Mouse (Mus musculus) cerebellum, adult 11-12 months (tissue): ENCODE results near the gene Krt17.
"Not testable (repeated sequence)": the region's sequence is repeated elsewhere in the genome, so short reads cannot be mapped to it uniquely, and the experiment has no call there.

Experiments
- DNase-seq: peaks from one replicate; pipeline ENCODE4 v3.0.0; 2022

The Krt17 gene

DNA sequence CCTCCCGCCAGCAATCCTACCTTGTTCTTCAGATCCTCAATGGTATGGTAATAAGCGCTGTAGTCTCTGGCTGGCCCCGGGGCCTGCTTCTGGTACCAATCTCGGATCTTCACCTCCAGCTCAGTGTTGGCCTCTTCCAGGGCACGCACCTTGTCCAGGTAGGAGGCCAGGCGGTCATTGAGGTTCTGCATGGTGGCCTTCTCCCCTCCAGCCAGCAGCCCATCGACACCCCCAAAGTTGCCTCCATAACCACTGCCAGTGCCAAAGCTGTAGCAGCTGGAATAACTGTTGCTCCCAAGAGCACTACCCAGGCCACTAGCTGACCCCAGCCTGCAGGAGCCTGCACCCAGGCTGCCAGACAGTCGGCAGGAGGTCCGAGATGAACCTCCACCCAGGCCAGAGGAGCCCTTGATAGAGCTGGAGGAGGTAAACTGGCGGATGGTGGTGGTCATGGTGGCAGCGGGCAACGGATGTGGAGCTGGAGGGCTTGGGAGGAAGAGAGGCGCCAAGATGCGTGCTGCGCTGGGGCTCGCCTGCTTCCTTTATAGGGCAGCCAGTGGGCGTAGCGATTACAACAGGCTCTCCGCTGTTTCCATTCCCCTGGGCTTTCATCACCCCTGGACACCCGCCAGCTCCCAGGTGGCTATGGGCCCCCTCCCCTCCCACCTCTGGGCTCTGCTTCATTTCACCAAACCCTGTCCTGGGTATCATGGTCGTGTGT lies at the start of gene Krt17:
Gene Krt17 (minus strand): TSS at position 516 of the 721 bp plus-strand sequence.
- no peak for DNase-seq

DNA sequence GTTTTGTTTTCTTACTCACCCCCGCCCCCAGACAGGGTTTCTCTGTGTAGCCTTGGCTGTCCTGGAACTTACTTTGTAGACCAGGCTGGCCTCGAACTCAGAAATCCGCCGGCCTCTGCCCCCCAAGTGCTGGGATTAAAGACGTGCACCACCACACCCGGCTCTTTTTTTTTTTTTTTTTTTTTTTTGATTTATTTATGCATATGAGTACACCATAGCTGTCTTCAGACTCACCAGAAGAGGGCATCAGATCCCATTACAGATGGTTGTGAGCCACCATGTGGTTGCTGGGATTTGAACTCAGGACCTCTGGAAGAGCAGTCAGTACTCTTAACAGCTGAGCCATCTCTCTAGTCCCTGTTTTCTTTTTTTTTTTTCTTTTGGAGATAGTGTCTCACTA lies 47.8 kb upstream of the Krt17 start:
- not testable (repeated sequence) for DNase-seq

DNA sequence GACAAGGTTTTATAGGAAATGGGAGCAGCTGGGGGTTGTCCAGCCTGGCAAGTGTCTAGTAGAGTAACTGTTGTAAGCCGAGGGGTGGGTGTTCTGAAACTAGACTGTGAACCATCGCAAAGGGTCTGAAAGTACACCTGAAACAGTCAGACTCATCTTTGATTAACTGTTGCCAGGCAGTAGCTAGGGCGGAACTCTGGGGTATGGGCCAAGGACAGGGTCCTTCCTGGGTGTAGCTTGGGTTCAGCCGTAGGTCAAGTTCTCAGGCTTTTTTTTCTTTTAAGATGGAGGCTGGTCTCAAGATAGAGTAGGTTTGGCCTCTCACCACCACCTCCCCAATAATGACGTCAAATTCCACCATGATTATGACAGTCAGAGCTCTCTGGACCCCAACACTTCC lies 47.1 kb upstream of the Krt17 start:
- DNase-seq, result no peak

DNA sequence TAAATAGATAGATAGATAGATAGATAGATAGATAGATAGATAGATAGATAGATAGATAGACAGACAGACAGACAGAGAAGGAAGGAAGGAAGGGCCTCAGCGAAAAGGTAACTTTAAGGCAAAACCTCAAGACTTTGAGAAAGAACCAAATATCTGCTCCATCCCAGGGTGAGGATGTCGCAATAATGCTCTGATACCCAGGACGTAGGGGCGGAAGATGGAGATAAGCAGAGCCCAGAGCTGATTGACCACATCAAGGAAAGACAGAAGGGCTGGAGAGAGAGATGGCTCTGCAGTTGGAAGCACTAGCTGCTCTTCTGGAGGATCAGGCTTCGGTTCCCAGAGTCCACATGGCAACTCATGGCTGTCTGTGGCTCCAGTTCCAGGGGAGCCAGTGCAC lies 40.5 kb upstream of the Krt17 start:
- no peak for DNase-seq

DNA sequence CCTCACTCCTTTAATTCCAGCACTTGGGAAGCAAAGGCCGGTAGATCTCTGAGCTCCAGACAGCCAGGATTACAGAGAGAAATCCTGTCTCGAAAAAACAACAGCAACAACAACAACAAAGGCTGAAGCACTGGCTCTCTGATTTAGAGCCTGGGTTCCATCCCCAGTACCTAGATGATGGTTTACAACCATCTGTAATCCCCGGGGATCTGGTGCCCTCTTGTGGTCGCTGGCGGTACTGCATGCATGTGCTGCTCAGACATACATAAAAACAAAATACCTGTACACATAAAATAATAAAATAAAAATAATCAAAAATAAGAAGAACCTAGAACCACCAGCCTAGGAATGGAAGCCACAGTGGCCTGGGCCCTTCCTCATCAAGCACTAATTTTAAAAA lies 39.5 kb upstream of the Krt17 start:
- DNase-seq, result no peak

DNA sequence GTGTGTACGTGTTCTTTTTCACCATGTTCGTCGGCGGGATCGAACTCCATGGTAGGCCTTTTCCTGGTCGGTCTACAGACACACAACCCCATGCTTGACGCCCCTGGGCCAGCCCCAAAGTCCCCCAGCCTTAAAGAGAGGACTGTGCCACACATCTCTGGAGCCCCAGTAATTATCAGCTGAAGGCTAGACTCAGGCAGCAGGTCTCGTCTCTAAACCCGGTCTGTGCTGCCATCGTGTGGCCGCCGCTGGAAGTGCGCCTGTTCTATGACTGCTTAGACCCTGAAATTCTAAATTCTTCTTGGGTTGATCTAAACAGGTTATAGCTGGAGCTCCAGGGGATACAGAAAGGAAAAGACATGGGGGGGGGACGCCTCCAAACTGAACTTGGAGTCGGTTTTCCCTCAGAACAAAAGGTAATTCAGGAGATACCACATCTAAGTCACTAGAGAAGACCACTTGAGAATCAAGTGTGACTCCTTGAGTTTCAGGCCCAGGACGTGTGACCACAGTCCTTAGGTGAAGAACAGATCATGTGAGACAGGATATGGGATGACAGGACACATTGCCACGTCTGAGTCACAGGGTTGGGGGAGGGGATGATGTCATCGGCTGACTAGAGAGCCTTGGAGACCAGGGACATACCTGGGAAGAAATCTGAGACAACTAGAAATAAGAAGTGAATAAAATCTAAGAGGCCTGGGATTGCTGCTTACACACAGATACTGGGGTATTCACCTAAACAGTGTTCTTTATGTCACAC lies 37.6 kb upstream of the Krt17 start:
- peak; percentile 63 for DNase-seq

DNA sequence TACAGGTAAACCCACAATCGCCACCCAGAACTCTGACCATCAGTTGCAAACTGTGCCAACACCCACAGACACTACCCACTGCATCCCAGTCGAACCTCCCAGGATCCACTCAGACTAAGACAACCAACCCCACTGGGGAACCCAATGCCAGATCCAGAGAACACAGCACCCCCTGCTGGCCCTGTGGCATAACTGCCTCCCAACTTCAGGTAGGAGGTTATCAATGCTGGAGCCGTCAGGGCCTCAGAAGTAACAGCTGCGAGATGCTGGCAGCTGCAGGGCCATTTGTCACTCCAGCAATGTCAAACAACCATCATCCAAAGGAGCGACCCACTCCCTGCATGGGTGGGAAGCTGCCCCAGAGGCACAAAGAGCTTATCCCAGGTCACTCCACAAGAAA lies 37.0 kb upstream of the Krt17 start:
- no peak for DNase-seq

DNA sequence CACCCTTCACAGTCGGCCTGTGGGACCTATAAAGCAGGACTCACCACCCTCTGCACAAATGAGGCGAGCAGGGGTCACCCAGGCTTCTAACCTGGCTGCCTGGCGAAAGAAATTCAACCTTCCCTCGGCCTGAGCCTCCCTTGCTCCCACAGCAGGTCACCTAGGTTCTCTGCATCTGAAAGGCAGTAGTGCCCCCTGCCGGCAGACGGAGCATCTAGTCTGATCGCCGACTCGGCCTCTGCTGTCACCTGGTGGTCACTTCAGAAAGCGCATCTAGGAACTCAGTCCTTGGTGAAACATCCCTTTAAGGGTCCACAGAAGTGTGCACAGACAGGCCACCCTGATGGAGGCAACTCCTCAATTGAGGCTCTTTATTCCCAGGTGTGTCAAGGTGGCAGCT lies 34.5 kb upstream of the Krt17 start:
- DNase-seq, result peak; percentile 55

DNA sequence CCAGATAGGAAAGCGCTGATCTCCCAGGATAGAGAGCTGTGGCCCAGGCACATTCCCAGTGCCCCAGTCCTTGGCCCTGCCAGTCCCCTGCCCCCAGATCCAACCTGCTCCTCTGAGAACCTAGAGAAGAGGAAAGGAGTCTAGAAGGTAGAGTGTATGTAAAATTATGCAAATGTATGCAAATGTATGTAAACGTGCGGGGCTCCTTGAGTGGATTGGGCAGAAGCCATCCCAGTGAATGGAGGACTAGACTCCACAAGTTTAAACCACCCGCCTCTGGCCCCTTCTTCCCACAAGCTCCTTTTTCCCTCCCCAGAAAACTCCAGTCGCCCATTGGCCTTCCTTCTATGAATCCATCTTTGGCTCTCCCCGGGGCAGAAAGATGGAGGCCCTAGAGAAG lies 32.1 kb upstream of the Krt17 start:
- no peak for DNase-seq

DNA sequence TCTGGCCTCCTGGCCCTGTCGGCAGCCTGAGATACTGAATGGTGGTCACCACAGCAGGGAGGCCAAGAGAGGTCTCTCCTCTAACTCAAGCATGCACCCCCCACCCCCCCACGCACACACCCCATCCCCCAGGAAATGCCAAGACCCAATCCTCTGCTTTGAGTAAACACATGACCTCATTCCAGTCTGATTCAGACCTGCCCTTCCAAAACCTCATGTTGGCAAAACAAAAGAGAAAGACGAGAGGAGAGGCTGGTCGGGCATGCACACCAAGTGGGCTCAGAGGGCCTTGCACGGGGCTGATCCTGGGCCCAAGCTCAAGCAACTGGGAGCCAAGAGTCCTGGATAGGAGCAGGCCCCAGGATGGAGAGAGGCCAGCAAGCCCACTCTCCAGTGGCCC lies 29.4 kb upstream of the Krt17 start:
- DNase-seq, result no peak

DNA sequence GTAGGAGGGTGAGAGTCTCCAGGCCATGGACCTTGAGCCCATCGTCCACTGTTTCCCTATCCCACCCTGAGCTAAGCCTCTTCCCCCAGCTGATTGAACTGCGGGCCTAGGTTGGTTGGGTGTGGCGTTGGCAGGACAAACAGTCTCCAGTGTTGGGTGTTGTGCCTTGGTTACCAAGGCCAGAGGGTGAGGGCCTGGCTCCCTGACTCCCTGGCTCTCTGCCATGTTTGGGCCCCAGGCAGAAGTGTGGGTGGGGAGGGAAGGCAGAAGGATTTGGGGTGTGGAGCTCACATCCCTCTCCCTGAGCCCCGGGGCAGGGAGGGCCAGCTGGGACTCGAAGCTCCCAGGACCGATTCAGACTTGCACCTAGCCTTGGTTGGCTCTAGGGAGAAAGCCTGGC lies 28.1 kb upstream of the Krt17 start:
- DNase-seq, result no peak

DNA sequence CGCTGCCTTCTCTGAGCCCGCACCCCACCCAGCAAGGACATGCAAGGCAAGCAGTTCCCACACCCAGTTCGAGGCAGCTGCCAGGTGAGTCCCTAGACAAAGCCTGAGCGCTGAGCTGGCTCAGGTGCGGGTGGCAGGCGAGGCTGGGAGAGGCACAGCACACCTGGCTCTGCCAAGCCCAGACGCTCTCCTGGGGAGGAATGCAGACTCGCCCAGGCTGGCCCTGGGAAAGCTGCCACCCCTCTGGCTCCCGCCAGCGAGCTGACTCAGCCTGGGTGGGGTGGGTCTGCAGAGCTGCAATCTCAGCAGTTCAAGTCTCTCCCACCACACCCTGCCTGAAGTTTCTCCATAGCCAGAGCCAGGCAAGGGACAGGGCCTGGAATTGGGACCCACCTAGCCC lies 26.2 kb upstream of the Krt17 start:
- no peak for DNase-seq

DNA sequence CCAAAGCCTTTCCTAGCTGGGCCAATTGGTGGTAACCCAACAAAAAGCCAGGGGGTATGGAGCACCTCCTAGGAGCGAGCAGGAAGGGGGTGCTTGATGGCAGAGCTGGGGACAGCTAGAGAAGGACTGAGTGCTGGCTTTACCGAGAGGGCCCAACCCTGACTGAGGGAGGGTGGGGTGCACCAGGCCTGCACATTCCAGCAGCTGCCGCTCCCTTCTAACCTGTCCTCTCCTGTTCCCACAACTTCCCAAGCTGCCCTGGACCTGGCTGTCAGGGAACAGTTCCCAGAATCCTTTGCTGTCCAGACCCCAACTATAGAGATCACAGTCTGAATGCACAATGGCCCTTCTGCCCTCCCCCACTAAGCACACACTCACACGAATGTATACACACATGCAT lies 24.2 kb upstream of the Krt17 start:
- DNase-seq, result no peak

DNA sequence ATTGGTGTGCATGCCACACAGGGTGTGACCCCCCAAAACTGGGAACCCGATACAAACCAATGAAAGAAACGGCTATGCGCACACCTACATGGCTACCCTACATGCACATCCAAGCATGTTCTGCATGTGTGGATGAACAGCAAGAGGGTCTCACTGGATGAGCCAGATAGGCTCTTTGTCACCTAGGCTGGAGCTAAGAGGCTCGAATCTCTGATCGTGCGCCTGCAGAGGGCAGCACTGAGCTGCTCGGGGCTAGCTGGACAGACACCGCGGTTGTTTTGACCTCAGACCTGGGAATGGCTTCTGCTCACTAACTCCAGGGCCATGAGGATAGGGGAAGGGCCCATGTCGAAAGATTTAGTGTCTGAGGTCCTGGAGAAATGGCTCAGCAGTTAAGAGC lies 21.7 kb upstream of the Krt17 start:
- DNase-seq, result no peak

DNA sequence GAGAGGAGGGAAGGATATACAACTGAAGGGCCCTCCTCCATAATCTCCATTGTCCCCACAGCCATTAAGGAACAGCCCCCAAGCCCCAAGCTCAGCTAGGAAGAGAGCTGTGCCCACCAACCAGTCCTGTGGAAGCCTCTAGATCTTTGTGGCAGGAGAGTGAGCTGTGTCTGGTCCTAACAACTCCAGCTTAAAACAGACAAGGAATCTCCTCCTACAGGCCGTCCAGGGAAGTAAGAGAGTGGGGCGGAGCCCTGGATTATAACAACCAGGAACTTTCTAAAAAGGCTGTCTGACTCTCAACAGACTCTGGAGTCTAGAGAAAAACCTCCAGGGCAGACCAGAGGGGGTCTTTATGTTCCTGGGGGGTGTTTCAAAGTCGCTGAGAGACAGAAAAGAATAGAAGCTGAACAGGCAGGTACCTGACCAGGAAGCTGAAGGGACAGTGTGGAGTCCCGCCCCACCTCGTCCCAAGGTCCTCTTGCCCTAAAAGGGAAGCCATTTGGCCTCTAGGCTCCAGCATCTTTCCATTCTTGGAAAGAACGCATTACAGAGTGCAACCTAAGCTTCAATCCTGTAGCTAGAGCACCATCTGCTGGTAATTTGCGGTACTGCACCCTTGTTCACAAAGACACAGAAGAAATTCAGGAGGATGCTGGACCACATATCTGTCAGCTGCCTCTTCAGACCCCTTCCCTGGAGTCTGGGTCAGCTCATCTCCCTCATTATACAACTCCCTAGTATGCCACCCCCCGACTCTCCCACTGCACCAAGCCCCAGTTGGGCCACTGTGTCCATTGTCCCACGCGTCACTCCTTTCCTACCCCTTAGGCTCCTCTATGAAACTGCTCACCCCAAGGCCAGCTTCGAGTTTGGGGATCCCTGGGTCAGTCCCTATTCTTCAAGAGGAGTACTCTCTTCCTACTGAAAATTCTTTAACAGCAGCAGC lies 21.0 kb upstream of the Krt17 start:
- DNase-seq, result peak; percentile 41

DNA sequence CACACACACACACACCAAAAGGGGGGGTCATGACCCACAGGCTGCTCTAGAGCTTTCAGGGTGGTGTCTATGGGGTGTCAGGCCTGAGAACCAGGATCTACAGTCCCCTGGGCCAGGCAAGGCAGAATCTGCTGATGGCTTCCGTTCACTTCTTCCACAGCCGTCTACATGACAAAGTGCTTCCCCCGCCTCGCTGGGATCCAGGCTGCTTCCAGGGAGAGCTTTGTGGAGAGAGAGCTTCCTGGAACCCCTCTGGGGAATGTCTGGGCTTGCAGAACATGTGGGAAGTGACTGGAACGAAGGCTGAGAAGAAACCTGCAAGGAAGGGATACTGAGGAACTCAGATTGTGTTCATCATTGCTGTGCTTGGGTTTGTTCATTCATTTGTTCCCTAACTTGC lies 17.9 kb upstream of the Krt17 start:
- no peak for DNase-seq

DNA sequence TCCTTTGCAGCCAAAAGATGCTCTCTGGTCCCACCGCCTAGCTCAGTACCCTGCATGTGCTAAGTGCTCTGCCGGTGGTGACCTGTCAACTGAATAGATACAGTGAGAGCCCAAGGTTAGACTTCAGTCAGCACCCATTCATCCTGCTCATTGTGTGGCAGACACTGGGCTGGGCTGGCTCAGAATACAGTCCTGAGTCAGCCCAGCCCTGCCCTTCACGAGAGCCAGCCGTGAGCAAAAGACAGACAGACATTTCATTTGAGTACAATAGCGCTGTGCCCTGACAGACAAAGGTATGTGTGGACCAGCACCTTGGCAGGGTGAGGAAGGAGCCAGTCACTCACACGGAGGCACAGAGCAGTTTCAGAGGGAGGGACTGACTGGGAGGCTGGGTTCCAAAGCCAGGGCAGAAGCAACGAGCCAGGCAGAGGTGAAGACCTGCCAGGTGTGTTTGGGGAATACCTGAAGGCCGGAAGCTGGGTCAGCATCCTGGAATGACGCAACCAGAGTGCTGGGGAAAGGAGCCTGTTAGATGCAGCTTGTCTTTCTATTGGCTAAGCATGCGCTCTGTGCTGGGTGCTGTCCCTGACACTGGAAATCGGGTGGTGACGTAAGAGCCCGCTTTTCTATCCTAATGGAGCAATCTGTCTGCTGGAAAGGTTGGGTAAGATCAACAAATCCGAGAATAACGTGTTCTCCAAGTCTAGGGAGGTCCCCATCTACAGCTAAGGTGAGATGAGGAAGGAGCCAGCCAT lies 17.1 kb upstream of the Krt17 start:
- DNase-seq, result no peak

DNA sequence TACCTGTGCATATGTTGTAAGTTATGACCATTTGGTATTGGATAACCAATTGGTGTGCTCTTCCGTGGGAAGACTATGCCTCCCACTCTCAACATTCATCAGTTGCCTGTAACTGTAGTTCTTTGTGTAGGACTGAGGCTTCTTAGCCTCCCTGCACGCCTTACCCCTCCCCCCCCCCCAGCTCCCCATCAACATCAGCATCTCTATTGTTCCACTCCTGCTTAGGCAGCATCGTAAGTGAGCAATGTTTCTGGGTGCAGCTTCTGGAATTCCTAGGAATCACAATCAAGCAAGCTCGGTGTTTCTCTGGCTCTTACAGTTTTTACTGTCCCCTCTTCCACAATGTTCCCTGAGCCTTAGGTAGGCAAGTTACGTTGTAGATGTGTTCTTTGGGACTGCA lies 14.6 kb upstream of the Krt17 start:
- no peak for DNase-seq

DNA sequence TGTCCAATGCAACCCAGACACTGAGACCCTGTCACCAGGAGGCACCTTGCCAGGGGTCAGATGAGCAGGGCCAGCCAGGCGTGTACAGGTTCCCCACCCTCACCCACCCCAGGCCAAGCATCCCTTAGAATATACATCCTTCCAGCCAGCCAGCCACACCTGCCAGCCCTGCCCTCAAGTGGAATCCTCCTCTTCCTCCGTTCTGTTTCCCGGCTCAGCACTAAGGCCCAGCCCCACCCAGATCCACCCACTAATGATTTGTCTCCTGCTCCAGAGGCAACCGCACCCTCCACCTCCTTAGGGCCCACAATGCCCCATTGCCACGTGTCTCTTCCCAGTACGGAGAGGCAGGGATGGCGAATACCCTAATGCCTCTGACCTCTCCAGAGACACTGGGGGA lies 13.9 kb upstream of the Krt17 start:
- no peak for DNase-seq

DNA sequence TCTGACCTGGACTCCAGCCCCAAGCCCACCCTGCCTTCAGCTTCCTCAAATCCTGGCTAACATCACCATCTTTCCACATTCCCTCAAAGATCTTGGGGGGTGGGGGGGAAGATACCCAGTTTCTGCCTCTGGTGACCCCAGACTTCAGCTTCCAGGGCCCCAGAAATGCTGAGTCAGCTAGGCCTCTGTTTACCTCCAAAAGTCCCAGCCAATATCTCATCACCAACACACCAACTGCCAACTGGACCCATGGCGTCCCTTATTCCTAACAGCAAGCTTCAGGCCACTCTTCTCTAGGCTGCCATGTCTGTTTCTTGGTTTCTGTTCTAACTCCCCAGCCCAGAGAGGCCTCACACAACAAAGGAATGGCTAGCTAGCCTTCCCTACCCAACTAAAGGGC lies 11.0 kb upstream of the Krt17 start:
- no peak for DNase-seq

DNA sequence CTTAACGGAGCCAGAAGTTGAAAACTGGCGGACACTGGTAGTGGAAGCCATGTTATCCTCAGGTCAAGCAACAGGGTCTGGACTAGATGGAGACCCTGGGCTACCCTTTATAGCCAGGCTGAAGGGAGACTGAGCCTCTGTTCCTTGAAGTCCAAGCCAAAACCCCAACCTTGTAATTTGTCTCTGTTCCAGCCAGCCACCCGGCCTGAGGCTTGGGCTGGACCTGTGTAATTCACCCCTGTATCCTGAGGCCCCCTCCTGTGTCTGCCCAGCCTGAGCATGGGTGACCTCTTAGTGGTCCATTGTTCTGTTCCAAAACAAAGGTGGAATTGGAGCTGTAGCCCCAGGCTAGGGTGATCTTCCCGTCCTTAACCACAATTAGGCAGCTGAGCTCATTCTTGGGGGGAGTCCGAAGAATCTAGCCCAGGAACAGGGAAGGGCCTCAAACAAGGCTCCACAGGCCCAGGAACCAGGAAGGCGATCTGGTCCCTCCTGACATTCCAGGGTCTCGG lies 9.0 kb upstream of the Krt17 start, which contains the start of gene Krt42:
Gene Krt42 (minus strand): TSS at position 51 of the 512 bp plus-strand sequence.
- DNase-seq, result no peak
